Mouse (Mus musculus) MEL-GATA-1-ER (cell line): ENCODE results near the gene Apbb1ip.

Experiments used
- DNase-seq: peaks from one replicate; pipeline ENCODE4 v3.0.0-alpha.2; 2012; ENCODE audit warnings: low read depth; ENCODE audit errors: extremely low read depth

Gene Apbb1ip

GRCm38 (mm10) chr2:22773549-22774180 is at the start of gene Apbb1ip:
Apbb1ip (plus strand) TSS chr2:22774094.
- DNase-seq = peak; percentile 87

- DNase-seq = no peak
Observed at GRCm38 (mm10) chr2:22727113-22727512, 46.8 kb upstream of the Apbb1ip start.

- no peak for DNase-seq
Observed at GRCm38 (mm10) chr2:22736134-22736533, 37.8 kb upstream of the Apbb1ip start.

- no peak for DNase-seq
Observed at GRCm38 (mm10) chr2:22739369-22739768, 34.5 kb upstream of the Apbb1ip start.

- no peak for DNase-seq
Observed at GRCm38 (mm10) chr2:22740441-22740840, 33.5 kb upstream of the Apbb1ip start.

- no peak for DNase-seq
Observed at GRCm38 (mm10) chr2:22741222-22741621, 32.7 kb upstream of the Apbb1ip start.

- DNase-seq = no peak
Observed at GRCm38 (mm10) chr2:22744121-22744761, 29.7 kb upstream of the Apbb1ip start.

- peak; percentile 40 for DNase-seq
Observed at GRCm38 (mm10) chr2:22744876-22745275, 29.0 kb upstream of the Apbb1ip start.

- DNase-seq = peak; percentile 77
Observed at GRCm38 (mm10) chr2:22746785-22747184, 27.1 kb upstream of the Apbb1ip start.

- DNase-seq = no peak
Observed at GRCm38 (mm10) chr2:22747941-22748340, 26.0 kb upstream of the Apbb1ip start.

GRCm38 (mm10) chr2:22749761-22750160 is 24.1 kb upstream of the Apbb1ip start:
- DNase-seq = no peak

- no peak for DNase-seq
Observed at GRCm38 (mm10) chr2:22752492-22752891, 21.4 kb upstream of the Apbb1ip start.

GRCm38 (mm10) chr2:22753461-22754075 is 20.3 kb upstream of the Apbb1ip start:
- no peak for DNase-seq

GRCm38 (mm10) chr2:22754222-22754824 is 19.6 kb upstream of the Apbb1ip start:
- DNase-seq = no peak

- no peak for DNase-seq
Observed at GRCm38 (mm10) chr2:22755561-22755960, 18.3 kb upstream of the Apbb1ip start.

GRCm38 (mm10) chr2:22758310-22758972 is 15.5 kb upstream of the Apbb1ip start:
- DNase-seq = peak; percentile 39

- no peak for DNase-seq
Observed at GRCm38 (mm10) chr2:22760452-22760851, 13.4 kb upstream of the Apbb1ip start.

- no peak for DNase-seq
Observed at GRCm38 (mm10) chr2:22761103-22761521, 12.8 kb upstream of the Apbb1ip start.

GRCm38 (mm10) chr2:22764774-22765387 is 9.0 kb upstream of the Apbb1ip start:
- DNase-seq = no peak

- no peak for DNase-seq
Observed at GRCm38 (mm10) chr2:22771311-22771710, 2.6 kb upstream of the Apbb1ip start.

GRCm38 (mm10) chr2:22774181-22774751 is 372 bp downstream of the Apbb1ip start:
- DNase-seq = peak; percentile 71
